Mouse (Mus musculus) mature B cell (primary cell): ENCODE results near the gene Tenm4.

Experiments used
- in situ Hi-C: fragments of 300-500 bp; cut with MboI; formaldehyde crosslinking; loops from 2 replicates; pipeline ENCODE4 v1.14.3; 2019

Tenm4 gene

GRCm38 (mm10) chr7:96773585-96774225, 602.7 kb downstream of the Tenm4 start:
- in situ Hi-C loops, result no loop called here

- in situ Hi-C loops, result no loop called here
Observed at GRCm38 (mm10) chr7:96775080-96775486, 604.0 kb downstream of the Tenm4 start.

- in situ Hi-C loops, result no loop called here
Observed at GRCm38 (mm10) chr7:96777938-96778600, 607.0 kb downstream of the Tenm4 start.

- in situ Hi-C loops, result no loop called here
Observed at GRCm38 (mm10) chr7:96778601-96778969, 607.5 kb downstream of the Tenm4 start.

- in situ Hi-C loops, result no loop called here
Observed at GRCm38 (mm10) chr7:96780556-96780955, 609.5 kb downstream of the Tenm4 start.

- in situ Hi-C loops, result no loop called here
Observed at GRCm38 (mm10) chr7:96781068-96781467, 610.0 kb downstream of the Tenm4 start.

- in situ Hi-C loops, result no loop called here
Observed at GRCm38 (mm10) chr7:96782686-96783085, 611.6 kb downstream of the Tenm4 start.

GRCm38 (mm10) chr7:96785808-96786207, 614.8 kb downstream of the Tenm4 start:
- in situ Hi-C loops, result no loop called here

- in situ Hi-C loops, result no loop called here
Observed at GRCm38 (mm10) chr7:96786262-96787044, 615.4 kb downstream of the Tenm4 start.

GRCm38 (mm10) chr7:96788135-96788534, 617.1 kb downstream of the Tenm4 start:
- in situ Hi-C loops, result no loop called here

- in situ Hi-C loops, result no loop called here
Observed at GRCm38 (mm10) chr7:96790326-96790725, 619.3 kb downstream of the Tenm4 start.

GRCm38 (mm10) chr7:96792456-96793229, 621.6 kb downstream of the Tenm4 start:
- in situ Hi-C loops, result no loop called here

- in situ Hi-C loops, result no loop called here
Observed at GRCm38 (mm10) chr7:96796033-96796741, 625.1 kb downstream of the Tenm4 start.

GRCm38 (mm10) chr7:96796788-96797485, 625.9 kb downstream of the Tenm4 start:
- in situ Hi-C loops, result no loop called here

GRCm38 (mm10) chr7:96797716-96798332, 626.8 kb downstream of the Tenm4 start:
- in situ Hi-C loops, result no loop called here

- in situ Hi-C loops, result no loop called here
Observed at GRCm38 (mm10) chr7:96799816-96800215, 628.8 kb downstream of the Tenm4 start.

GRCm38 (mm10) chr7:96801368-96801767, 630.3 kb downstream of the Tenm4 start:
- in situ Hi-C loops, result no loop called here

GRCm38 (mm10) chr7:96802216-96802615, 631.2 kb downstream of the Tenm4 start:
- in situ Hi-C loops, result no loop called here

GRCm38 (mm10) chr7:96806561-96806960, 635.5 kb downstream of the Tenm4 start:
- in situ Hi-C loops, result no loop called here

- in situ Hi-C loops, result no loop called here
Observed at GRCm38 (mm10) chr7:96807281-96808058, 636.4 kb downstream of the Tenm4 start.
